ENCODE assay signal across 16 mouse cellular contexts in the genomic region with DNA sequence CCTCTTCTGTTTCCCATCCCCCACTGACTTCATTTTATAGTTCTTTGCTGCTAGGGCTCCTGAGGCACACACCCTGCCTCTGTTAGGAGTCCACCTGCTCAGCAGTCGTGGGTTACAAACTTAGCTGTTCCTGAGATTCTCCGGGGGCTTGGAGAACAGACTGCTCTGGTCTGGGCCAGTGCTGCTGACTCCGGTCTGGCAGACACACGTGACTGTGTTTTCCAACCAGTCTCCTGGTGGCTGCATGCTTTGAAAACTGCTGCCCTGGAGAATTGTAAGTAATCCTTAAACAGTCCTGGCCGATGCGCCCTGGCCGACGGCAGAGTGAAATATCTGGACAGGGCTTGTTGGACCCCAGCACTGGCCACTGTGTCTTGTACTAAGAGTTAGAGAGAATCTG. TPM values are rescaled to one million over a fixed set of nuclear protein-coding genes. Genes with fewer than 3 reads are reported as not detected.
DNase-seq lines count a peak whose midpoint lies in the region; ATAC-seq and TF ChIP-seq lines count a peak whose summit lies in the region.
"Had no signal": no experiment of that assay in that cellular context is flagged by ENCODE, and none has a peak within 500 bp of the region (broad histone marks: within the 10 kb centered on the region; RNA-seq: fewer than 3 reads in every experiment).

No protein-coding gene starts in this region.

- 0 out of 2 replicates have a peak, but pooled peaks have one; percentile 38 for ATAC-seq in frontal cortex, adult (ENCODE audit: low TSS enrichment)
- no peak for ATAC-seq in intestine, embryonic 16.5 days
- no peak for ATAC-seq in intestine, postnatal 0 days
- ATAC-seq in kidney, embryonic 15.5 days (replicated peaks; ENCODE audit: low FRiP score) = peak; percentile 64; the same call in 1 of the 2 replicates
- peak; percentile 49; the same call in 1 of the 2 replicates for ATAC-seq in midbrain, postnatal 0 days (ENCODE audit: low FRiP score)
- ATAC-seq: forebrain, embryonic 16.5 days had no signal

- no peaks in the 10 kb centered on the region for H3K27me3 ChIP-seq in intestine, embryonic 16.5 days (replicated peaks; ENCODE audit: control insufficient read depth, insufficient read depth, low read length)
- H3K27me3 ChIP-seq in intestine, postnatal 0 days (replicated peaks; ENCODE audit: control insufficient read depth, insufficient read depth, low read length) = no peaks in the 10 kb centered on the region
- H3K27me3 ChIP-seq in kidney, embryonic 15.5 days = no peaks in the 10 kb centered on the region
- H3K27me3 ChIP-seq in midbrain, postnatal 0 days (ENCODE audit: insufficient read depth, low read length) = no peaks in the 10 kb centered on the region
- H3K27me3 ChIP-seq: neural tube, embryonic 15.5 days had no signal

- no peak overlapping the region for H3K27ac ChIP-seq in intestine, embryonic 16.5 days (ENCODE audit: low read length)
- no peak overlapping the region; the same call in 1 of the 2 replicates for H3K27ac ChIP-seq in intestine, postnatal 0 days (ENCODE audit: low read depth, low read length)
- no peak overlapping the region for H3K27ac ChIP-seq in kidney, embryonic 15.5 days
- no peak overlapping the region for H3K27ac ChIP-seq in midbrain, postnatal 0 days (ENCODE audit: low read depth, low read length)
- H3K27ac ChIP-seq: embryonic facial prominence, embryonic 13.5 days; neural tube, embryonic 15.5 days had no signal

- H3K4me1 ChIP-seq in intestine, embryonic 16.5 days (ENCODE audit: control insufficient read depth, insufficient read depth, low read length) = peaks cover 12% of the 10 kb centered on the region
- 0 out of 2 replicates have a peak, but pooled peaks cover 12% of the 10 kb centered on the region for H3K4me1 ChIP-seq in intestine, postnatal 0 days (replicated peaks; ENCODE audit: control insufficient read depth, insufficient read depth, low read length)
- peaks cover 22% of the 10 kb centered on the region for H3K4me1 ChIP-seq in kidney, embryonic 15.5 days
- H3K4me1 ChIP-seq in midbrain, postnatal 0 days (ENCODE audit: insufficient read depth, low read length) = no peaks in the 10 kb centered on the region
- H3K4me1 ChIP-seq: embryonic facial prominence, embryonic 13.5 days had no signal

- H3K36me3 ChIP-seq in intestine, embryonic 16.5 days (ENCODE audit: control insufficient read depth, insufficient read depth, low read length) = no peaks in the 10 kb centered on the region
- H3K36me3 ChIP-seq in intestine, postnatal 0 days (ENCODE audit: control insufficient read depth, insufficient read depth) = peaks cover 3% of the 10 kb centered on the region; the same call in 1 of the 2 replicates
- no peaks in the 10 kb centered on the region for H3K36me3 ChIP-seq in kidney, embryonic 15.5 days
- no peaks in the 10 kb centered on the region for H3K36me3 ChIP-seq in midbrain, postnatal 0 days (ENCODE audit: insufficient read depth, low read length)
- H3K36me3 ChIP-seq: embryonic facial prominence, embryonic 13.5 days; neural tube, embryonic 15.5 days had no signal

- H3K4me2 ChIP-seq in intestine, embryonic 16.5 days (ENCODE audit: low read depth, low read length) = no peak overlapping the region
- no peak overlapping the region for H3K4me2 ChIP-seq in intestine, postnatal 0 days (replicated peaks; ENCODE audit: low read depth)
- H3K4me2 ChIP-seq in kidney, embryonic 15.5 days = no peak overlapping the region
- H3K4me2 ChIP-seq in midbrain, postnatal 0 days (ENCODE audit: low read depth, low read length, poor library complexity, severe bottlenecking) = no peak overlapping the region
- H3K4me2 ChIP-seq: embryonic facial prominence, embryonic 13.5 days; neural tube, embryonic 15.5 days had no signal

- no peak for TF ChIP-seq CTCF in intestine, postnatal 0 days (IDR thresholded peaks at IDR 0.05; ENCODE audit: low read depth)
- no peak for TF ChIP-seq CTCF in midbrain, postnatal 0 days (IDR thresholded peaks at IDR 0.05)

- H3K9ac ChIP-seq in intestine, embryonic 16.5 days (ENCODE audit: low read depth, low read length) = 0 out of 2 replicates have a peak overlapping the region, but pooled peaks have one; percentile 21
- no peak overlapping the region for H3K9ac ChIP-seq in intestine, postnatal 0 days (ENCODE audit: low read depth, low read length)
- no peak overlapping the region for H3K9ac ChIP-seq in kidney, embryonic 15.5 days
- no peak overlapping the region for H3K9ac ChIP-seq in midbrain, postnatal 0 days (replicated peaks; ENCODE audit: low read length, poor library complexity, severe bottlenecking)
- H3K9ac ChIP-seq: embryonic facial prominence, embryonic 13.5 days; neural tube, embryonic 15.5 days had no signal

- no peak overlapping the region for H3K4me3 ChIP-seq in intestine, embryonic 16.5 days (ENCODE audit: low read length)
- H3K4me3 ChIP-seq in intestine, postnatal 0 days (ENCODE audit: low read depth, low read length) = no peak overlapping the region
- H3K4me3 ChIP-seq in kidney, embryonic 15.5 days (replicated peaks) = no peak overlapping the region
- no peak overlapping the region for H3K4me3 ChIP-seq in midbrain, postnatal 0 days (ENCODE audit: low read depth, low read length)
- H3K4me3 ChIP-seq: embryonic facial prominence, embryonic 13.5 days; neural tube, embryonic 15.5 days had no signal

- no peaks in the 10 kb centered on the region for H3K9me3 ChIP-seq in intestine, embryonic 16.5 days (ENCODE audit: control insufficient read depth, low read length)
- H3K9me3 ChIP-seq in intestine, postnatal 0 days (ENCODE audit: control insufficient read depth) = no peaks in the 10 kb centered on the region
- H3K9me3 ChIP-seq in kidney, embryonic 15.5 days (replicated peaks) = no peaks in the 10 kb centered on the region
- no peaks in the 10 kb centered on the region for H3K9me3 ChIP-seq in midbrain, postnatal 0 days (ENCODE audit: low read length)
- H3K9me3 ChIP-seq: embryonic facial prominence, embryonic 13.5 days; neural tube, embryonic 15.5 days had no signal

- 31% methylated on average over 8 of the region's 8 CpGs for WGBS in intestine, embryonic 16.5 days
- WGBS in intestine, postnatal 0 days = 44% methylated on average over 8 of the region's 8 CpGs
- WGBS in kidney, embryonic 15.5 days = 63% methylated on average over 8 of the region's 8 CpGs
- WGBS in midbrain, postnatal 0 days = 45% methylated on average over 8 of the region's 8 CpGs

- DNase-seq in frontal cortex, adult 2 months (ENCODE audit: extremely low spot score in 1 of 2, low spot score in 1 of 2) = no peak
- DNase-seq in midbrain, postnatal 0 days (ENCODE audit: low spot score) = peak; percentile 5
- no peak for DNase-seq in layer of hippocampus, adult 11-12 months (ENCODE audit: low spot score)
- no peak for DNase-seq in adrenal gland, adult (ENCODE audit: inconsistent age in 2 of 2, low spot score in 1 of 2)
- DNase-seq: cerebellum, adult 2 months; gastrocnemius, postnatal 36 days; layer of hippocampus, postnatal 36 days; right cerebral cortex, postnatal 25 days had no signal

RNA-seq across cellular contexts. Expression of gene Slc15a1, which starts 12.7 kb away (rescaled TPM):
- 0.04 TPM in 1 of 2 replicates, not detected in the other for polyA plus RNA-seq in frontal cortex, adult 2 months (2012; rRNA removed)
- 12.6 and 18.7 TPM in 2 replicates for polyA plus RNA-seq in intestine, embryonic 16.5 days (2015; fragmentation: Nextera tagmentation; extraction: Ambion mirVana)
- 37.8 and 41.3 TPM in 2 replicates for polyA plus RNA-seq in intestine, postnatal 0 days (2015; fragmentation: Nextera tagmentation; extraction: Ambion mirVana)
- polyA plus RNA-seq in kidney, embryonic 15.5 days (2015; fragmentation: Nextera tagmentation; extraction: Ambion mirVana) = 0.35 and 0.48 TPM in 2 replicates
- total RNA-seq in midbrain, postnatal 0 days (2014; rRNA removed) = 0.05 TPM in 1 of 2 replicates, not detected in the other
- 0.06 and 0.12 TPM in 2 replicates for polyA plus RNA-seq in midbrain, postnatal 0 days (2015; fragmentation: Nextera tagmentation; extraction: Ambion mirVana)
- total RNA-seq: gastrocnemius, postnatal 36 days; layer of hippocampus, postnatal 36 days; liver, adult 2 months had no signal
- polyA plus RNA-seq: cerebellum, adult 2 months; forebrain, embryonic 16.5 days; liver, adult 2 months; neural tube, embryonic 15.5 days had no signal

Comparison
In these comparisons a context has a peak if more than half of its experiments do, and no peak if none do; other contexts are left out.
1. ATAC-seq: peak in frontal cortex, adult (single experiment), kidney, embryonic 15.5 days (single experiment) and midbrain, postnatal 0 days (single experiment); none in intestine, embryonic 16.5 days (single experiment) and intestine, postnatal 0 days (single experiment).